Mouse (Mus musculus): ENCODE measurements around the gene Rec8. TPM values are rescaled to one million over a fixed set of nuclear protein-coding genes. Genes with fewer than 3 reads are reported as not detected.

The Rec8 gene
- polyA plus RNA-seq, 1 experiment from 2014 or later = 7.8 TPM

DNA sequence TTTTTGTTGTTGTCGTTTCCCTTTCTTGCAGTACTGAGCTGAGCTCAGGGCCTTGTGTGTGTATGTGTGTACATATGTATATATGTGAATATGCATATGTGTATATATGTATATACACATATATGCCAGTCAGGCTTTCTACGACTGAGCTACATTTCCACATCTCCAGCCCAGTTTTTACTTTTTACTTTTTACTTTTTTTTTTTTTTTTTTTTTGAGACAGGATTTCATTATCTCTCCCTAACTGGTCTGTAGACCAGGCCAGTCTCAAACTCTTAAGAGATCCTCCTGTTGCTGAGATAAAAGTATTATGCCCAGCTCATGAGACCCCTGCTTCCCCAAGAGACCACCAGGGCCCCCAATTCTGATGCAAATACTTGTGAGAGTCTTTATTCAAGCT lies 993 bp upstream of the Rec8 start:
- Histone ChIP-seq H3K4me3 (no peak overlapping the region), H3K27me3 (no peaks in the 10 kb centered on the region), H3K4me1 (no peaks in the 10 kb centered on the region), H3K4me2 (replicated peaks) (no peak overlapping the region), H3K36me3 (no peaks in the 10 kb centered on the region), H3K27ac (no peak overlapping the region), H3K9ac (no peak overlapping the region), H3K9me3 (no peaks in the 10 kb centered on the region)
- WGBS = 90% methylated on average over 2 of the region's 2 CpGs
- no peak for ATAC-seq (ENCODE audit: insufficient number of reproducible peaks, insufficient read depth, low FRiP score, low TSS enrichment)

- H3K9ac ChIP-seq = no peak overlapping the region
These were observed 804 bp downstream of the Rec8 start for GRCm38 (mm10) chr14:55618486-55619195.

GRCm38 (mm10) chr14:55628077-55628827 lies 10.4 kb downstream of the Rec8 start:
- Histone ChIP-seq H3K9me3 (no peaks in the 10 kb centered on the region), H3K4me2 (replicated peaks) (no peak overlapping the region), H3K9ac (no peak overlapping the region), H3K4me3 (no peak overlapping the region), H3K4me1 (no peaks in the 10 kb centered on the region), H3K36me3 (peaks cover 91% of the 10 kb centered on the region), H3K27ac (no peak overlapping the region), H3K27me3 (no peaks in the 10 kb centered on the region)
- no peak for ATAC-seq (ENCODE audit: insufficient number of reproducible peaks, insufficient read depth, low FRiP score, low TSS enrichment)
- WGBS = 96% methylated on average over 27 of the region's 27 CpGs

More at GRCm38 (mm10) chr14:55618486-55619195, 804 bp downstream of the Rec8 start:
- H3K4me1 ChIP-seq = no peaks in the 10 kb centered on the region
- no peaks in the 10 kb centered on the region for H3K27me3 ChIP-seq
- no peak overlapping the region for H3K27ac ChIP-seq
- ATAC-seq (ENCODE audit: insufficient number of reproducible peaks, insufficient read depth, low FRiP score, low TSS enrichment) = no peak
- H3K4me3 ChIP-seq = peak overlapping the region; percentile 18
- no peaks in the 10 kb centered on the region for H3K9me3 ChIP-seq
- WGBS = 41% methylated on average over 22 of the region's 22 CpGs
- peak overlapping the region; percentile 35 for H3K4me2 ChIP-seq (replicated peaks)
- no peaks in the 10 kb centered on the region for H3K36me3 ChIP-seq

DNA sequence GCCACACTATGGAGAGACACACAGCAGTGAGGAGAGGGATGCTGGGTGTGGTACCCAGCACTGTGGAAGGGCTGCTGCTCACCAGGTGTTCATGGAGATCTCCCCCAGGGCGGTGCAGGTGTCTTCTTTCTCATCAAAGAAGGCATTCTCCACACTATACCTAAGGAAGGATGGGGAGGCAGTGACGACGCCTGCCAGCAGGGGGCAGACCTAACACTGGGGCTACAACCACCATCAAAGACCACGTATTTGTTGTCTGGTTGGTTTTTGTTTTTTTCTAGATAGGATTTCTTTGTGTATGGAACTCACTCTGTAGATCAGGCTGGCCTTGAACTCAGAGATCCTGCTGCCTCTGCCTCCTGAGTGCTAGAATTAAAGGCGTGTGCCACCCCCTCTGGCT lies 11.5 kb downstream of the Rec8 start:
- Histone ChIP-seq H3K27me3 (no peaks in the 10 kb centered on the region), H3K4me1 (peaks cover 1% of the 10 kb centered on the region), H3K4me2 (replicated peaks) (no peak overlapping the region), H3K27ac (no peak overlapping the region), H3K9ac (no peak overlapping the region), H3K4me3 (no peak overlapping the region), H3K9me3 (no peaks in the 10 kb centered on the region), H3K36me3 (peaks cover 97% of the 10 kb centered on the region)
- WGBS = 50% methylated on average over 5 of the region's 5 CpGs
- no peak for ATAC-seq (ENCODE audit: insufficient number of reproducible peaks, insufficient read depth, low FRiP score, low TSS enrichment)

DNA sequence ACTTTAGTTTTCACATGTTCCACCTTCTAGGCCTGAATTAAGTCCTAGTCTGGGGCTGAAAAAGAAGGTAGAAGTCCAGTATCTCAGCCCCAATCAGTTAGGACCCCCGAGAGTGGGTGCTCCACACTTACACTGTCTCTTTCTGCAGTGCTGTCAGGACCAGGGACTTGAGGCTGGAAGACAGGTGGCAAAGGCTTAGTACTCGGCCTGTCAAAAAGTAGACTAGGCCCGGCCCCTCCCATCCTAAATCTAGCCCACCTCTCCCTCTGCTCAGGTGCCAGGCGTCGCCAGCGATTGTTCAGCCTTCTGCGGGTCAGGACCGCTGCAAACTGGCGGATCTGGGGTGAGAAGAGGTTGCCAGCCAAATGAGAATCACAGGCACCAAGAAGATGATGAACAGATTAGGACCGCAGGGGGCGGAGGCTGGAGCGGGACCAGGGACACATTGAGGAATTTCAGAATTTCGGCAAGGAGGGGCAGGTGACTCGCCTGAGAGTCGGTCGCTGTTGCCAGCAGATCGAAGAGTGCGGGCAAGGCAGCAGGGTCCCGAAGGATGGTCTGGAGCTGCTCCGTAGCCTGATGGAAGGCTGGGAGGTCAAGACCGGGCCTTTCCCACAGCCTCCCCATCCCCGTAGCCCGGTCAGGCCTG lies 17.2 kb downstream of the Rec8 start:
- no peaks in the 10 kb centered on the region for H3K27me3 ChIP-seq
- peaks cover 13% of the 10 kb centered on the region for H3K4me1 ChIP-seq
- H3K27ac ChIP-seq = peak overlapping the region; percentile 41; the same call in 1 of the 2 replicates
- WGBS = 5% methylated on average over 23 of the region's 23 CpGs
- peak overlapping the region; percentile 94 for H3K4me2 ChIP-seq (replicated peaks)
- peak overlapping the region; percentile 59 for H3K4me3 ChIP-seq
- ATAC-seq (ENCODE audit: insufficient number of reproducible peaks, insufficient read depth, low FRiP score, low TSS enrichment) = peak; percentile 57; the same call in 1 of the 2 replicates
- peak overlapping the region; percentile 67 for H3K9ac ChIP-seq
- no peaks in the 10 kb centered on the region for H3K9me3 ChIP-seq
- H3K36me3 ChIP-seq = peaks cover 81% of the 10 kb centered on the region

DNA sequence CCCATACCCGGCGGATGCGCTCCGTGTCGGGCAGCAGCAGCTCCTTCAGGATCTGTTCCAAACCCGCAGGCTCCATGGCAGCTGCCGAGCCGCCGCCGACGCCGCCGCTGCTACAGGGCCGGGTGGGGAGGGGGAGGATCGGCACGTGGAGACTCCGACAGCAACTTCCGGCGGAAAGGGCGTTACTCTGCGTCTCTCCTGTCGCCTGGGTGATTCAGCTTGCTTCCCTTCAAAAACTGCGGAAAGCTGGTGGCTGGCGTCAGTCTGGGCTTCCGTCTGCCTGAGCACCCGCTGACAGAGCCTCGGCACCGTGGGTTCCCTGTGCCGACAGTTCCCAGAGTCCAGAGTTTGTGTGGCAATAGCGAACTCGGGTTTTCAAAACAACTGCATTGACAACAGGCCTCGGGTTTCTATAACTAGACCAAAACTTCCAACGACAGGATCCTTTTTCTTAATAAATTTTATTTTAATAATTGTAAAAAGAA lies 17.7 kb downstream of the Rec8 start, which contains the start of gene Ipo4:
Gene Ipo4 (minus strand): TSS at position 435 of the 485 bp plus-strand sequence.
- Histone ChIP-seq H3K27me3 (no peaks in the 10 kb centered on the region), H3K4me3 (peak within 1 kb of the TSS; percentile 59), H3K4me2 (replicated peaks) (peak within 1 kb of the TSS; percentile 94), H3K36me3 (peaks cover 81% of the 10 kb centered on the region), H3K9me3 (no peaks in the 10 kb centered on the region), H3K9ac (peak within 1 kb of the TSS; percentile 67), H3K27ac (peak within 1 kb of the TSS; percentile 41; the same call in 1 of the 2 replicates), H3K4me1 (peaks cover 13% of the 10 kb centered on the region)
- 2% methylated on average over 33 of the region's 33 CpGs for WGBS
- peak; percentile 71 for ATAC-seq (ENCODE audit: insufficient number of reproducible peaks, insufficient read depth, low FRiP score, low TSS enrichment)

- no peak for ATAC-seq (ENCODE audit: insufficient number of reproducible peaks, insufficient read depth, low FRiP score, low TSS enrichment)
- no peaks in the 10 kb centered on the region for H3K27me3 ChIP-seq
- no peak within 1 kb of the TSS for H3K27ac ChIP-seq
- H3K36me3 ChIP-seq = peaks cover 69% of the 10 kb centered on the region
- H3K4me2 ChIP-seq (replicated peaks) = no peak within 1 kb of the TSS
- no peak within 1 kb of the TSS for H3K4me3 ChIP-seq
- 94% methylated on average over 9 of the region's 9 CpGs for WGBS
- H3K9ac ChIP-seq = no peak within 1 kb of the TSS
- H3K4me1 ChIP-seq = peaks cover 20% of the 10 kb centered on the region
- no peaks in the 10 kb centered on the region for H3K9me3 ChIP-seq
These were observed 20.0 kb downstream of the Rec8 start, which contains the start of gene Gm49378 for GRCm38 (mm10) chr14:55637795-55638194. Gene Gm49378 (minus strand): TSS chr14:55637895.

DNA sequence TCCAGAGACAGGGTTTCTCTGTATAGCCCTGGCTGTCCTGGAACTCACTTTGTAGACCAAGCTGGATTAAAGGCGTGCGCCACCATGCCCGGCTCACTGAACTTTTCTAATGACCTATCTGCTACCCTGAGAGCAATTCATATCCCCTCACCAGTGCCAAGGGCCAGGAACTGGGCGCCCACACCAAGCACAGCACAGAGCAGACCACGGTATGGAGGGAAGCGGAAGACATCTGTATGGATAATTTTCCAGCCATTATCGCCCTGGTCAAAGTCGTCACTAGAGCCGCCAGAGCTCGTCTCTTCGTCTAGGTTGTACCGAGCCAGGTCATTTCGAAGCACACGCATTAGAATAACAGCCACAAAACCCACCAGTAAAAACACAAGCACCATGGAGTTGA lies 23.0 kb downstream of the Rec8 start:
- H3K4me2 ChIP-seq (replicated peaks) = no peak overlapping the region
- no peaks in the 10 kb centered on the region for H3K27me3 ChIP-seq
- H3K9ac ChIP-seq = no peak overlapping the region
- no peak overlapping the region for H3K27ac ChIP-seq
- no peak overlapping the region for H3K4me3 ChIP-seq
- WGBS = 94% methylated on average over 14 of the region's 14 CpGs
- peaks cover 53% of the 10 kb centered on the region for H3K36me3 ChIP-seq
- ATAC-seq (ENCODE audit: insufficient number of reproducible peaks, insufficient read depth, low FRiP score, low TSS enrichment) = no peak
- H3K9me3 ChIP-seq = no peaks in the 10 kb centered on the region
- H3K4me1 ChIP-seq = peaks cover 23% of the 10 kb centered on the region

- H3K4me1 ChIP-seq = peaks cover 20% of the 10 kb centered on the region
- ATAC-seq (ENCODE audit: insufficient number of reproducible peaks, insufficient read depth, low FRiP score, low TSS enrichment) = no peak
- H3K9ac ChIP-seq = no peak overlapping the region
- 94% methylated on average over 13 of the region's 13 CpGs for WGBS
- H3K36me3 ChIP-seq = peaks cover 53% of the 10 kb centered on the region
- H3K9me3 ChIP-seq = no peaks in the 10 kb centered on the region
- no peaks in the 10 kb centered on the region for H3K27me3 ChIP-seq
- no peak overlapping the region for H3K27ac ChIP-seq
- H3K4me2 ChIP-seq (replicated peaks) = no peak overlapping the region
- H3K4me3 ChIP-seq = no peak overlapping the region
These were observed 23.5 kb downstream of the Rec8 start for GRCm38 (mm10) chr14:55641291-55641690.

- peak overlapping the region; percentile 88 for H3K27ac ChIP-seq
- WGBS = 20% methylated on average over 8 of the region's 8 CpGs
- H3K27me3 ChIP-seq = no peaks in the 10 kb centered on the region
- peak overlapping the region; percentile 95 for H3K4me3 ChIP-seq
- no peak for ATAC-seq (ENCODE audit: insufficient number of reproducible peaks, insufficient read depth, low FRiP score, low TSS enrichment)
- H3K9me3 ChIP-seq = no peaks in the 10 kb centered on the region
- H3K36me3 ChIP-seq = peaks cover 49% of the 10 kb centered on the region
- peaks cover 19% of the 10 kb centered on the region for H3K4me1 ChIP-seq
- H3K9ac ChIP-seq = peak overlapping the region; percentile 96
- H3K4me2 ChIP-seq (replicated peaks) = peak overlapping the region; percentile 92
These were observed 24.8 kb downstream of the Rec8 start for GRCm38 (mm10) chr14:55642679-55643059.

DNA sequence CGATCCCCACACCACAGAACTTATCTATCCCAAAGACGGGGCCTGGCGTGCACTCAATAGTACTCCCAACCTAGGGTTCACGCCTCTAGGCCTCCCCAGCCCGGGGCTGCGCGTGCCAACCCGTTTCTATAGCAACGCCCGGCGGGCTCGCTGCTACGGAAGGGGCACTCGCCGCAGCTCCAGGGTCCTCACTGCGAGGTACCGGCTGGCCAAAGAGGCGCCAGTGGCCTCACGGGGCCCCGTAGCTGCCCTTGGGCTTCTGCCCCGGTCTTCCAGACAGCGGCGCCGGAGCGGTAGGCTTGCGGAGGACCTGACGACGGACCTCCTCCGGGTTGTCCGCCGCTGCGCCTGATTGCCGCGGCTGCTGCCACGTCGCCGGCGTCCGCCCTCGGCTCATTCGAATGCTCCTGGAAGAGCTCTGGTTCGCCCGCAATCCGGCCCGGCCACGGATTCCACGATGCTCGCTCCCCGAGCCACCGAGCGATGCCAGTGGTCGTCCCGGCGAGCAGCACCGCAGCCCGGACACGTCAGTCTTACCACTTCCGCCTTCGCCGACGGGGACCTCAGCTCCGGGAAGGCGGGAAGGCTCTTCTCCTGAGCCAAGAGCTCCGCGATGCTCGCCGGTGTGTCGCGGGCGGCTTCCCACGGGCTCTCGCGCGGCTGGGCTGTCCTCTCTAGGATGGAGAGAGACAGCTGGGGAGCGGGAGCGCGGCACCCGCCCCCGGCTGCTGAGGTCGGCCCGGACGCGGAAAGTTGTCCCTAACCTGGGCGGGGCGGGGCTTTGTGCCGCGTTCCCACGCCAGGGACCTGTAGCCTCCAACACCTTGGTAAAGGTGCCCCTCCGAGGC lies 25.4 kb downstream of the Rec8 start, which contains the start of gene Tm9sf1:
Gene Tm9sf1 (minus strand): TSS at position 747 of the 848 bp plus-strand sequence.
- Histone ChIP-seq H3K4me2 (replicated peaks) (peak within 1 kb of the TSS; percentile 92), H3K4me1 (peaks cover 19% of the 10 kb centered on the region), H3K36me3 (peaks cover 43% of the 10 kb centered on the region), H3K27ac (peak within 1 kb of the TSS; percentile 88), H3K4me3 (peak within 1 kb of the TSS; percentile 95), H3K9me3 (no peaks in the 10 kb centered on the region), H3K27me3 (no peaks in the 10 kb centered on the region), H3K9ac (peak within 1 kb of the TSS; percentile 96)
- WGBS = under 1% methylated on average over 89 of the region's 89 CpGs
- ATAC-seq (ENCODE audit: insufficient number of reproducible peaks, insufficient read depth, low FRiP score, low TSS enrichment) = peak; percentile 82
